Mouse (Mus musculus) midbrain, embryonic 15.5 days (tissue): ENCODE results near the gene Rhobtb1. TPM values are rescaled to one million over a fixed set of nuclear protein-coding genes. Genes with fewer than 3 reads are reported as not detected.

Experiments
- ATAC-seq: fragments of 200-750 bp; cut with Nextera tagmentation; replicated peaks from 2 replicates; pipeline ENCODE4 v1.8.0; 2017; ENCODE audit warnings: moderate TSS enrichment
- H3K27ac ChIP-seq: fragments of 300-500 bp; sonication (generic); 2 replicates; pipeline ENCODE4 v1.5.1; 2015; ENCODE audit warnings: mild to moderate bottlenecking, inconsistent platforms
- H3K27me3 ChIP-seq: fragments of 300-500 bp; sonication (generic); replicated peaks from 2 replicates; pipeline ENCODE4 v1.6.1; 2015; ENCODE audit warnings: inconsistent platforms
- H3K36me3 ChIP-seq: fragments of 300-500 bp; sonication (generic); replicated peaks from 2 replicates; pipeline ENCODE4 v1.6.1; 2015; ENCODE audit warnings: inconsistent platforms
- H3K4me1 ChIP-seq: fragments of 300-500 bp; sonication (generic); 2 replicates; pipeline ENCODE4 v1.6.1; 2015; ENCODE audit warnings: inconsistent platforms
- H3K4me2 ChIP-seq: fragments of 300-500 bp; sonication (generic); 2 replicates; pipeline ENCODE4 v1.6.1; 2015; ENCODE audit warnings: inconsistent platforms, mild to moderate bottlenecking, moderate library complexity
- H3K4me3 ChIP-seq: fragments of 300-500 bp; sonication (generic); 2 replicates; pipeline ENCODE4 v1.5.1; 2015; ENCODE audit warnings: mild to moderate bottlenecking, inconsistent platforms
- H3K9ac ChIP-seq: fragments of 300-500 bp; sonication (generic); 2 replicates; pipeline ENCODE4 v1.6.1; 2015; ENCODE audit warnings: mild to moderate bottlenecking, inconsistent platforms
- H3K9me3 ChIP-seq: fragments of 300-500 bp; sonication (generic); 2 replicates; pipeline ENCODE4 v1.6.1; 2016; ENCODE audit warnings: inconsistent platforms
- WGBS: fragments of 180-500 bp; shearing (Covaris S2); methylation state at CpG from one replicate; pipeline ENCODE4 v1.1.7; 2015; ENCODE audit warnings: mixed read lengths; 5-methylcytosine and 5-hydroxymethylcytosine counted together
- polyA plus RNA-seq: library from polyadenylated mRNA; unstranded; fragments of >200 nt; fragmentation: Nextera tagmentation; extraction: Ambion mirVana; gene quantifications from 2 replicates; pipeline ENCODE4 v1.2.1, GENCODE M21; 2015

Gene Rhobtb1
- polyA plus RNA-seq, 1 experiment from 2014 or later, result 17.7 TPM

DNA sequence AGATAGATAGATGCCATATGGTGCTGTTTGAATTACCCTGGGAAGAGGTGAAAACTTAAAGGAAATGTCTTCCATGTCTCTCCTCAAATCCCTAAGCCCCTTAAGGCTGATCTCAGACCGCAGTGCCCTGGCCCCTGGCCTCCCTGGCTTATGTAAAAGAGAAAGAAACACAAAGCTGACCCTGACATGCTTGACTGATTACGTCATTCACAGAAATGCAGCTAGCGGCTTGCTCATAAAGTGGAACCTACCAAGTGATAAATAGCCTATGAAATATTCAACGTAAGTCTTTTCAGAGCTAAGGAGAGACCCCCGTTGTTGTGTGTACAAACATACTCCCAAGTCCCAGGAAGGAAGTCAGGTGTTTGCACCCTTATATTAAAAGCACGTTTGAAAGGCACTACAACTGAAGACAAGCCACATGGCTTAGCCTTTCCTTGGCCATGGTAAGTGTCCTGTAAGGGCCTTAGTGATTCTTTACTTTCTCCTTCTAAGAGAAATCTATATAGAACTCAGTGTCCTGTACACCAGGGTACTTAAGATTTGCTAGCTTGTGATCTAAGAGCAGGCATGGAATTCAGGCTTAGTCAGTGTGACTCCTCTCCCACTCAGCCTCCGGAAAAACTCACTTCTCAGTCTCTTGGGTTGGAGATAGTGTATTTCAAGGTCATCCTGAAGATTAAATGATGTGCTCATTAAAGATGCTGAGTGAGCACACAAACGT, 53.6 kb downstream of the Rhobtb1 start:
- Histone ChIP-seq H3K4me2 (no peak overlapping the region), H3K9ac (no peak overlapping the region), H3K9me3 (no peaks in the 10 kb centered on the region), H3K27me3 (no peaks in the 10 kb centered on the region), H3K36me3 (no peaks in the 10 kb centered on the region), H3K4me3 (no peak overlapping the region), H3K4me1 (no peaks in the 10 kb centered on the region), H3K27ac (no peak overlapping the region)
- 23% methylated on average over 8 of the region's 8 CpGs for WGBS
- ATAC-seq, result no peak

DNA sequence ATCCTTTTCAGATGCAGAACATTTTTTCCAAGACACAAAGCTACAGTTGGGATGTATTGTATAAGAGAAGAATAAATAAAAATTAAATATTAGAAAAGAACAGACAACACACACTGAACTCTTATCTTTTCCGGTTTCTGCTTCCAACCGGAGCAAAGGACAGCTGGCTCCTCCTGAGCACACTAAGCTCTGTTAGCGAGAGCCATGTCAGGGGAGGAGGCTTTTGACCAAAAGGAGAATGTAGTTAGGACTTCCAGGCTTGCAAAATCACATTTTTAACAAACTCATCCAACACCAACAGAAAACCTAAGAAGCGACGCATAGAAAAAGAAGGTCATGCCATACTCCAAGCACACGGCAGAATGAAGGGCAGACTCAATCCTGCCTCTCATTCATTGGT, 54.8 kb downstream of the Rhobtb1 start:
- no peak overlapping the region for H3K4me2 ChIP-seq
- no peaks in the 10 kb centered on the region for H3K27me3 ChIP-seq
- H3K4me1 ChIP-seq, result no peaks in the 10 kb centered on the region
- H3K36me3 ChIP-seq, result no peaks in the 10 kb centered on the region
- H3K4me3 ChIP-seq, result no peak overlapping the region
- WGBS, result 92% methylated on average over 6 of the region's 6 CpGs
- H3K9ac ChIP-seq, result no peak overlapping the region
- H3K27ac ChIP-seq, result no peak overlapping the region
- H3K9me3 ChIP-seq, result no peaks in the 10 kb centered on the region
- no peak for ATAC-seq

DNA sequence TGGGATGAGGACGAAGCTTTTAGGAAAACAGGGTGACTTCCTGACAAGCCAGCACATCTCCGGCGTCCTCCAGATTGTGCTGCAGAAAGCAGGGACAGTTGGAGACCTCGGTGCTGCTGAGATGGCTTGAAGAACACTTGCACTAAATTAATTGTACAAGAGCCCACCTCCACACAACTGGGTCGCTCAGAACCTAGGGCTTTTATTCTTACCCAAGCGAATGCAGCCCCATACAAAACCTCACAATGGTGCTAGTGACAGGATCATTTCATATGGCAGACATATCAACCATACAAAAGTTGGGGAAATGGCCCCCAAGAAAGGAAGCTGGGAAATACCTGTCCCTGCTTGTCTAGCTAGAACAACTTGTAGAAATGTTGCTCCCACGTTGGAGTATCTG, 56.2 kb downstream of the Rhobtb1 start:
- no peak for ATAC-seq
- Histone ChIP-seq H3K4me3 (no peak overlapping the region), H3K36me3 (no peaks in the 10 kb centered on the region), H3K4me1 (peaks cover 9% of the 10 kb centered on the region), H3K9ac (no peak overlapping the region), H3K4me2 (no peak overlapping the region), H3K27ac (no peak overlapping the region), H3K27me3 (no peaks in the 10 kb centered on the region), H3K9me3 (no peaks in the 10 kb centered on the region)
- 87% methylated on average over 7 of the region's 7 CpGs for WGBS

DNA sequence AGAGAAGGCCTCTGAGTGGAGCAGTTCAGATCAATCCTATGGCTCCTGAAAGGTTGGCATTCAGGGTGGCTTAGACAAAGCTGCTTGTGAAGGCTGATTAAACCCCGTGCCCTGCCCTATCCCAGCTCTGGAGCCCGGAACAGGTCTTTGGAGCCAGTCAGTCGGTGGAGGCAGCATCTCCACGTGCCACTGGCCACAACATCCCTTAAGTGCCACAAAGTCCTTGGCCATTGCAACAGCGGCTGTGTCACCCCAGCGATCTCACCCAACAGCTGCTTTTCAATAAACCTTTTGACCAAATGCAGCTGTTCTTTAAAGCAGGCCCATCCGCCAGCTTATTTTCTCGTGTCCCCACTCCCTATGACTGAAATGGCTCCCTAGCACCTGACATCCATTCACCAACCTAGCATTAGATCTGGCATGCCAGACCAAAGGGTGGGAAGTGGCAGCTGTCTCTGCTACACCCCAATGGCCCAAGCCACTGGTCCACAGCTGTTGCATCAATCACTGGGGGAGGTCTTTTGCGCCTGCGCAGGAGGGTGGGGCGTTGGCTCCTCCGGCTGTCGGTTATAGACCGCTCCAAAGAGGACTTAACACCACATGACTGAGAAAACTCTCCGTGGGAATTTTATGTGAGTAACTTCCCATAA, 56.9 kb downstream of the Rhobtb1 start:
- Histone ChIP-seq H3K4me2 (no peak overlapping the region), H3K27me3 (no peaks in the 10 kb centered on the region)
- 84% methylated on average over 15 of the region's 15 CpGs for WGBS

DNA sequence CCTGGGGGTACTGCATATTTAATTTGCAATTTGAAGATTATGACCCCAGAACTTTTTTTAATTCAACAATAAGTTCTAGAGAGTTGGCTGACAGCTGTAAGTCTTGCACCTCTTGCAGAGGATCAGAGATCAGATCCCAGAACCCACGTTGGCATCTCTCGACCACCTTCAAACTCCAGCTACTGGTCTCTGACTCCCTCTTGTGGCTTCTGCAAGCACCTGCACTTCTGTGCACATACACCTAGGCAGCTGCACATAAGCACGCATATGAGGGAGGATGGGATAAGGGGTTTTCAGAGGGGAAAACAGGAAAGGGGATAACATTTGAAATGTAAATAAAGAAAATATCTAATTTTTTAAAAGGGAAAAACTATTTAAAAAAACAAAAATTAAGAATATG, 57.5 kb downstream of the Rhobtb1 start:
- no peak overlapping the region for H3K4me3 ChIP-seq
- WGBS, result 91% methylated on average over 3 of the region's 3 CpGs

More for the DNA sequence above, 56.9 kb downstream of the Rhobtb1 start:
- no peaks in the 10 kb centered on the region for H3K9me3 ChIP-seq
- no peak overlapping the region for H3K4me3 ChIP-seq
- no peak for ATAC-seq
- H3K4me1 ChIP-seq, result peaks cover 9% of the 10 kb centered on the region
- no peak overlapping the region for H3K9ac ChIP-seq
- no peak overlapping the region for H3K27ac ChIP-seq
- H3K36me3 ChIP-seq, result no peaks in the 10 kb centered on the region

DNA sequence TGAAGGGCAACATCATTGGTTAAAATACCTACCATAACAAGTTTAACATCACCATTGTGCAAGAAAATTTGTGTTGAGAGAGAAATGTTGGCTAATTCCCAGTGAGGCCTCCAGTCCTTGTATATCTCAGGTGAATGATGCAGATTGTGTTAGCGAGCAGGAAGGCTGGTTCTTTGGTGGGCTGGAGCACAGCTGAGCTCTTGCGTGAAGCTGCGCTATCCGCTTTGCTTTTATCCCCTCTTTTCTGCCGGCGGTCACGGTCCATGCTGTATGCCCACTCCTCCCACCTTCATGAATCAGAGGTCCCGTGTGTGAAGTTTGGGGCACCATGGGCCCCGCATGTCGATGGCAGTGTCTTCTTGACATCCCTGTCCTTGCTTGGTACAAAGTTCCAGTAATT, 58.8 kb downstream of the Rhobtb1 start:
- Histone ChIP-seq H3K27me3 (no peaks in the 10 kb centered on the region), H3K27ac (no peak overlapping the region), H3K4me3 (no peak overlapping the region), H3K9me3 (no peaks in the 10 kb centered on the region), H3K4me2 (no peak overlapping the region), H3K9ac (no peak overlapping the region), H3K4me1 (peaks cover 19% of the 10 kb centered on the region), H3K36me3 (no peaks in the 10 kb centered on the region)
- no peak for ATAC-seq
- 95% methylated on average over 10 of the region's 10 CpGs for WGBS

More for the DNA sequence above, 57.5 kb downstream of the Rhobtb1 start:
- H3K4me2 ChIP-seq, result no peak overlapping the region
- ATAC-seq, result no peak
- H3K4me1 ChIP-seq, result peaks cover 11% of the 10 kb centered on the region
- H3K9me3 ChIP-seq, result no peaks in the 10 kb centered on the region
- no peak overlapping the region for H3K27ac ChIP-seq
- no peak overlapping the region for H3K9ac ChIP-seq
- H3K36me3 ChIP-seq, result no peaks in the 10 kb centered on the region
- no peaks in the 10 kb centered on the region for H3K27me3 ChIP-seq

DNA sequence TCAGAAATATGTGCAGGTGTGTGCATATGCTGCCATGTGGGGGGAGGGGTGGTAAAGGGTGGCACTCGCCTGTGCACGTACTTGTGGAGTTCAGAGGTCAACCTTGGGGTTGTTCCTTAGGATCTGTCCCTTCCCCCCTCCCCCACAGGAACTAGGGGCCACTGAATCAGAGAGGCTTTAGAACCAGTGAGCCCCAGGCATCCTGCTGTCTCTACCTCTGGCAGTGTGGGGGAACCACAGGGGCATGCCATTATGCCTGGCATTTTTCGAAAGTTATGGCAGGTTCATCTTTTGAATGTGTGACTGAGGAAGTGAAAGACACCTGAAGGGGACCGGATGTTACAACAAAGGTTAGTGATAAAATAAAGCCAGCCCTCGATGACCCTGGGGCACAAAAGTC, 59.4 kb downstream of the Rhobtb1 start:
- Histone ChIP-seq H3K27me3 (no peaks in the 10 kb centered on the region), H3K4me1 (peaks cover 19% of the 10 kb centered on the region), H3K36me3 (no peaks in the 10 kb centered on the region), H3K4me3 (no peak overlapping the region), H3K9ac (no peak overlapping the region), H3K4me2 (no peak overlapping the region), H3K9me3 (no peaks in the 10 kb centered on the region), H3K27ac (no peak overlapping the region)
- no peak for ATAC-seq
- WGBS, result 86% methylated on average over 5 of the region's 5 CpGs

DNA sequence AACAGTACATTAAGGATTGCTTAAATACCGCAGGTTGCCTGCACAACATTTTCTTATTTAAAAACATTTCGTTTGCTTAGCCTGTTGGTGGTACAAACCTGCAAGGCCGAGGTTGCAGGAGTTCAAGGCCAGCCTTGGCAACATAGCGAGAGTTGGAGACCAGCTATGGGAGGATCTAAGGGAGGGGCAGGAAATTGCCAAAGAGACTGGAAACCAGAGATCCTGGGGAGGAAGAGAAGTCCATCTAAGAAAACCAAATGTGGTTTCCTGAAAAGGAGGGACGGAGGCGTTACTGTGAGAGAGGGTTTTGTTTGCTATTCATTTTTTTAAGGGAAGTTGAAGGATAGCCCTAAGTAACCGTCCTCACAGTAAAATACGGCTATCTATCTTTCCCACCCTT, 60.3 kb downstream of the Rhobtb1 start:
- WGBS, result 60% methylated on average over 8 of the region's 8 CpGs

DNA sequence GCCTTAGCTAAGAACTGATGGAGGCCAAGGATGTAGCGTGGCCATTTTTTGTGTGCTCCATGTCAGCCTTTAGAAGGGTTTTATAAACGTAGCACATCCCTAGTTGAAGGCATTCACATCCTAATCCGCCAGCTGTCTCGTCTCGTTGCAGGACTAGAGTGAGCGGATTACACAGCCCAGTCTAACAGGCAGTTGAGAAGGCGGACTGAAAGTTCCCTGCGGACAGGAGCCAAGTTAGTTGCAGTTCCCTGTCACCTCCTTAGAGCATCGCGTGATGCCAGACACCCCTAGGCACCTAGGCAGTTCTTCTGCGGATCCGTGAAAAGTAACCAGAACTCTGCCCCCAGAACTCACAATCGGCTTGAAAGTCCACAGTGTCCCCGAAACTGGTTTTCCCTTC, 60.7 kb downstream of the Rhobtb1 start:
- no peaks in the 10 kb centered on the region for H3K9me3 ChIP-seq
- peak overlapping the region; percentile 87 for H3K4me2 ChIP-seq
- peak overlapping the region; percentile 98 for H3K27ac ChIP-seq
- 0 out of 2 replicates have a peak, but pooled peaks have one; percentile 16 for ATAC-seq
- no peaks in the 10 kb centered on the region for H3K36me3 ChIP-seq
- H3K27me3 ChIP-seq, result no peaks in the 10 kb centered on the region
- peaks cover 19% of the 10 kb centered on the region for H3K4me1 ChIP-seq
- WGBS, result under 1% methylated on average over 14 of the region's 14 CpGs
- H3K4me3 ChIP-seq, result peak overlapping the region; percentile 70
- H3K9ac ChIP-seq, result peak overlapping the region; percentile 83

More for the DNA sequence above, 60.3 kb downstream of the Rhobtb1 start:
- Histone ChIP-seq H3K36me3 (no peaks in the 10 kb centered on the region), H3K9me3 (no peaks in the 10 kb centered on the region), H3K4me1 (peaks cover 19% of the 10 kb centered on the region), H3K27ac (peak overlapping the region; percentile 98), H3K4me3 (peak overlapping the region; percentile 70), H3K9ac (0 out of 2 replicates have a peak overlapping the region, but pooled peaks have one; percentile 83), H3K27me3 (no peaks in the 10 kb centered on the region), H3K4me2 (peak overlapping the region; percentile 87)
- no peak for ATAC-seq

DNA sequence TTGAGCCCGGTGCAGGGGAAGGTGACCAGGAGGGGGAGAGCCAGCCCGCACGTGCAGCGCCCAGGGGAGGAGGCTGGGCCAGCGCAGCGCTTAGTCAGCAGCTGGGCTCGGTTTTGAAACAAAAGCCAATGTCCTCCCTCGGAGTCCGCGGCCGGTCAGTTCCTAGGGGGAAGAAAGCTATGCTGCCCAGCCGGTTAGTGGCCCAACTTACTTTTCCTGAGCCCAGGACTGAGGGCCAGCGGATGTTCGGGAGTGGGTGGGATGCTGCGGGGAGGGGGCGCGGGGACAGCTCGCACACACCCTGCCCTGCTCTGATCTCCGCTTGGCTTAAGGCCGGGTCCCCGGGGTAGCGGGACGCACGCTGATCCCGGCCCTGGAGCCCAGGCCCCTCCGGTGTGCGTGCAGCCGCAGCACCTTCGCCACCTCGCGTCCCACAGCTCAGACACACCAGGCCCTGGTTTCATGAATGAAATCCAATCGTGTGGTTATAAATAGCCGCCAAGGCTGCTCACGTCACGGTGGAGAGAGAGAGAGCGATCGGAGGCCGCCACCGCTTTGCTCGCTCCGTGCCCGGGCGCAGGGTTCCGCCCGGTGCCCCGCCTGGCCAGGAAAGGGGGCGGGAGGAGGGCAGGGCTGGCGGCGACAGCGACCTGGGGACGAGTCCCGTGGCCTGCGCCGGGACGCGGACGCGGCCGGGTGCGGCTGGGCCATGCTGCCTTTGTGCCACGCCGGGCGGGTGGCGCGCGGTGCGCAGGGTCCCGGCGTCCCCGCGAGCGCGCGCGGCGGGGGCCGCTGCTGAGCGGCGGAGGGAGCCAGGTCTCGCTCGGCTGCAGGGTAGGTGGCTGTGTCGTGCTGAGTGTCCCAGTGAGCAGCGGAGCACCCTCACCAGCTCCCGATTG, 61.6 kb downstream of the Rhobtb1 start, which contains the start of gene A930033H14Rik:
Gene A930033H14Rik, minus strand, starts transcription at position 557 of the 899 bp plus-strand sequence.
- H3K9ac ChIP-seq, result peak within 1 kb of the TSS; percentile 83

DNA sequence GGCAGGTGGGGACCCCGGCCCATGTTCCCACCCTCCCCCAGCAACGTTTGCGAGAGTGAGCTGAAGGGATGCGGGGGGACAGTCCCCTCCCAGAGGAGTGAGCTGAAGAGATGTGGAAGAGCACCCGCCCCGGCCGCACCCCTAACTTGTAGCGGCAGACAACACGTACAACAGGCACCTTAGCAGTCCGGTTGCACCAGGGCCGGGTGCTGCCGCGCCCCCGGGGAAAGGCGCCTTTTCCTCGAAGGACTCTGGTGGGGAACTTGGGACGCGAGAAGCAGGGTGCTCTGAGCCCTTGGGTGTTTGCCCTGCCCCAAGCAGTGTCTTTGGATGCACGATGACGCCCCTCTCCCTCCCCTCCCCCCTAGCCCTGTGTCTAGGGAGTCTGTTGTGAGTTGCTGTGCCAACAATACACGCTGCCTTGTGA, 62.2 kb downstream of the Rhobtb1 start:
- H3K4me3 ChIP-seq, result peak overlapping the region; percentile 70
- peak overlapping the region; percentile 98 for H3K27ac ChIP-seq
- peak overlapping the region; percentile 87 for H3K4me2 ChIP-seq
- WGBS, result under 1% methylated on average over 21 of the region's 21 CpGs
- ATAC-seq, result peak; percentile 72
- no peaks in the 10 kb centered on the region for H3K9me3 ChIP-seq
- no peaks in the 10 kb centered on the region; the same call in 1 of the 2 replicates for H3K36me3 ChIP-seq
- H3K4me1 ChIP-seq, result peaks cover 19% of the 10 kb centered on the region
- no peaks in the 10 kb centered on the region for H3K27me3 ChIP-seq
- peak overlapping the region; percentile 83 for H3K9ac ChIP-seq

More for the DNA sequence above, 61.6 kb downstream of the Rhobtb1 start, which contains the start of gene A930033H14Rik:
- no peaks in the 10 kb centered on the region for H3K9me3 ChIP-seq
- H3K4me2 ChIP-seq, result peak within 1 kb of the TSS; percentile 87
- no peaks in the 10 kb centered on the region for H3K27me3 ChIP-seq
- H3K4me1 ChIP-seq, result peaks cover 19% of the 10 kb centered on the region
- H3K4me3 ChIP-seq, result peak within 1 kb of the TSS; percentile 70
- peak within 1 kb of the TSS; percentile 98 for H3K27ac ChIP-seq
- 0% methylated on average over 83 of the region's 84 CpGs for WGBS
- peak; percentile 94 for ATAC-seq
- H3K36me3 ChIP-seq, result no peaks in the 10 kb centered on the region

DNA sequence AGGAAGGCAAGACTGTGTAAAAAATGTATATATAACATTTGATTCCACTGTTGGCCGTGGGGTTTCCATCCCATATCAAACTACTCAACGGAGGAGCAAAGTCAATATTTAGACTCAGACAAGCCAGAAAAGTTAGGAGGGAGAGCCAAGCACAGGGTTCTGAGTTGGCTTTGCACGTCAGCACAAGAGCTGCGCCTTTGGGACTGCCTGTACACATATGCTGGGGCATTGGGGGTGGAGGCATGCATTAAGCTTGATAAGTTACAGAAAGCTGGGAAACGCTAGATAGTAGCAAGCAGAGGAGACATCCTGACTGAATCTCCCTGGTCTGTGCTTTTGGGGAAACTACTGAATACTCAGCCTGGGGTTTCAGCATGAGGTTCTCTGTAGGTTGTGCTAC, 62.8 kb downstream of the Rhobtb1 start:
- H3K27me3 ChIP-seq, result no peaks in the 10 kb centered on the region
- H3K9ac ChIP-seq, result peak overlapping the region; percentile 83; the same call in 1 of the 2 replicates
- WGBS, result 29% methylated on average over 5 of the region's 5 CpGs
- H3K36me3 ChIP-seq, result peaks cover 3% of the 10 kb centered on the region; the same call in 1 of the 2 replicates
- ATAC-seq, result no peak
- no peaks in the 10 kb centered on the region for H3K9me3 ChIP-seq
- H3K4me1 ChIP-seq, result peaks cover 19% of the 10 kb centered on the region
- H3K27ac ChIP-seq, result peak overlapping the region; percentile 98
- H3K4me3 ChIP-seq, result peak overlapping the region; percentile 70
- peak overlapping the region; percentile 87 for H3K4me2 ChIP-seq
